Mouse (Mus musculus) mature B cell (primary cell): ENCODE results near the gene Gjb5.

Source experiments
- in situ Hi-C: fragments of 300-500 bp; cut with MboI; formaldehyde crosslinking; loops from 2 replicates; pipeline ENCODE4 v1.14.3; 2019

Gjb5 gene

GRCm38 (mm10) chr4:127358018-127358417 is at the start of gene Gjb5:
Gjb5 (minus strand) TSS chr4:127358181.
- in situ Hi-C loops: no loop called here

- in situ Hi-C loops: no loop called here
Observed at GRCm38 (mm10) chr4:127402614-127403013, 44.6 kb upstream of the Gjb5 start.

DNA sequence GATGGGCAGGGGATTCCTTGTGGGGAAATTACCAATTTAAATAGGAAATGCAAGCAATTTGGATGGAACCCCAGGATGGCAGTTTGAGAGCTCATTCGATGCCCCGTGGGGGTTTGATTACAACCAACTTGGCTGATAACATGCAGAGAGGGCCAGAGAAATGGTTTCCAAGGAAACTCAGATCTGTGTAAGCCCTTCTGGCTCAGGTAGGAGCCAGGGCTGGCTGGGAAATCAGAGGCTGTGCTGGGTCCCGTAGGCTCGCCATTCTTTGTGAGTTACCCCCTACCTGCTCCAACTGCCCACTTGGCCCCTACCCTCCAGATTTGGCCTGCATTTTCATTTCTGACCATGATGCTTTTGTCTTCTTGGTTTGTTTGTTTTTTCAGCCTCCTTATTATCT is 44.2 kb upstream of the Gjb5 start:
- in situ Hi-C loops: no loop called here

DNA sequence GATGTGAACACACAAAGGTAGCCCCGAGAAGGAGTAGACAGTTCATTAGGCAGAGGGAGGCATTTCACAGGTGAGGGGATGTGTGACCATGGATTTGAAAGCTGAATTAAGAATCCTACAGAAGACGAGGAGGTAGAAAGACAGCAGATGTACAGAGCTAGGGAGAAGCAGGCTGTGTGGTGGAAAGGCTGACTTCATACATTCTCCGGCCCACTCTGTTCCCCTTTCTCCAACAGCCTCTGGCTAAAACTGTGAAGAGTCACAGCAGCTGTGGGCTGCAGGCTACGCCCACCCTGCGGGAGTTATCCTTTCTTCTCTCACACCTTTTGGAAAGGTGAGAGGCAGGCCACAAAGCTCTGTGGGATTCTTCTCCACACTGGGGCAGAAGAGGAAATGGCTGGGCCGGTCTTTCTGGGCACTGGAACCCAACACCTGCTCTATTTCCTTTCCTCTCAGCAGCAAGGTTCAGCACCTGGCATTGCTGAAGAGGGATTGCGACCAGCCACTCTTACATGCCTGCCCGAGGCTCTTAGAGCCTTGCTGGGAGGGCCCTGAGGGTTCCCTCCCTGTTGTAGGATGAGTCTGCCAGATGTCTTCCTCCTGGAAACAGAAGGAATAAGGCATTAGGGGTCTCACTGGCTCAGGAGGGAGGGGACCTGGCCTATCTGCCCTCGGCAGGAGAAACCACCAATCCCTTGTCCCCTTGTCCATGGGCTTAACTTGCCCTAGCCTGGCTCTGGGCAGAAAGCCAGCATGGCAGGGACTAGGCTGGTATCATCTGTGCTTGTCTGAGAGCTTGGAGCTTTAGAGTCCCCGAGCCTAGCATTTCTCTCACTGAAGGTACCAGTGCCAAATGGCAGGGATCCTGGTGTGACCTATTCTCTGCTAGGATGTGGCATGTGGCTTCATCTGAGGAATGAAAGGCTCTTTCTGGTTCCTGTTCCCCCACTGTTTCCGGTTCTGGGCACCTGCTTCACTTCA is 42.5 kb upstream of the Gjb5 start:
- in situ Hi-C loops: no loop called here

DNA sequence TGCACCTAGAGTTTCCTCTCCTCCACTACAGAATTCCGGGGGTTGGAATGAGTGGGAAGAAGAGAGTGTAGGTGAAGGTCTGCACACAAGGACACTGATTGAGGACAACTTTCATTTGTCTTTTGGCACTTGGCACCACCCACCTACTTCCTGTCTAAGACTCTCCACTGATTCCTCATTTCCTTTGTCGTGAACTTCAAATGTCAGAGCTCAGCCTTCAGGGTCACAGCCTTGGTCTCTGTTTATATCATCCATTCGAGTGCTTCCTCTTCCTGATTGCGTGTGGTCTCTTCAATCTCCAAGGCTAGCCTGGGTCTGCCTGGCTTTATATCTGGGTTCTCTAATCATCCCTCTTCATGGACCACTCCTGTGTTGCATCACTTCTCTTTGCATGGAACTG is 37.6 kb upstream of the Gjb5 start:
- in situ Hi-C loops: no loop called here

DNA sequence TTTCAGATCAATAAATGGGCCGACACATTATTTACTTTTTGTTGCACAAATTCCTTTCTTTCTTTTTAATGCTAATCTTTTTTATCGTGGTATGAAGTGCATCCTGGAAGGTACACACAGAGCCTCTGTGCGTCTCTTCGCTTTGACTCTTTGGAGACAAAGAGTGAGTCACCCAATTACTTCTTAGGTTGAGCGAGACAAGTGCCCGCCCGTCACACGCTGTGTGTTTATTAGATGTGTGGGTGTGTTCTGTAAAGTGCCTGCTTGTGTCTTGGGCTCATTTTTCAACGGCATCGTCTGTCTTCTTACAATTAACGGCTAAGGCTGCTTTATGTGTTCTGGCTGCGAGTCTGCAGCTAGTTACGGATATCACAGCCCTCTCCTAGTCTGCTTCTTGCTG is 31.7 kb upstream of the Gjb5 start:
- in situ Hi-C loops: no loop called here

- in situ Hi-C loops: no loop called here
Observed at GRCm38 (mm10) chr4:127377344-127377743, 19.4 kb upstream of the Gjb5 start.

GRCm38 (mm10) chr4:127375541-127376177 is 17.7 kb upstream of the Gjb5 start:
- in situ Hi-C loops: no loop called here

- in situ Hi-C loops: no loop called here
Observed at GRCm38 (mm10) chr4:127374645-127375044, 16.7 kb upstream of the Gjb5 start.

GRCm38 (mm10) chr4:127373491-127373890 is 15.5 kb upstream of the Gjb5 start:
- in situ Hi-C loops: no loop called here

DNA sequence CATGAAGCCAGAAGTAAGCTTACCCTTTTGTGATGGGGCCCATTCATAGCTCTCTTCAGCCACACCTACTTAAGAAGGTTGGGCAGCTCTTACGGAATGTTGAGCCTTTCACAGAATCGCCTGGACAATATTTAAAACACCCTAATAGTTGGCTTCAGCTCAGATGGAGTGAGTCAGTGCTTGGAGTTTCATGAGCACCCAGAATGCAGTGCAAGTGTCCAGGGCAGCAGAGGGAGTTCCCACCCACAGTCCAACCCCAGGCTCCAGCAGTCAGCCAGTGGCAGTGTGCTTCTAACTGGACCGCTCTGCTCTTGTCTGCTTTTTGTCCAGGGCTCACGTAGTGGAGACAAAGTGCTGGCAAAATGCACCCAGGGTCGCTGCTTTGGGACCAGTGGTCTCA is 13.6 kb upstream of the Gjb5 start:
- in situ Hi-C loops: no loop called here

GRCm38 (mm10) chr4:127370447-127370846 is 12.5 kb upstream of the Gjb5 start:
- in situ Hi-C loops: no loop called here

DNA sequence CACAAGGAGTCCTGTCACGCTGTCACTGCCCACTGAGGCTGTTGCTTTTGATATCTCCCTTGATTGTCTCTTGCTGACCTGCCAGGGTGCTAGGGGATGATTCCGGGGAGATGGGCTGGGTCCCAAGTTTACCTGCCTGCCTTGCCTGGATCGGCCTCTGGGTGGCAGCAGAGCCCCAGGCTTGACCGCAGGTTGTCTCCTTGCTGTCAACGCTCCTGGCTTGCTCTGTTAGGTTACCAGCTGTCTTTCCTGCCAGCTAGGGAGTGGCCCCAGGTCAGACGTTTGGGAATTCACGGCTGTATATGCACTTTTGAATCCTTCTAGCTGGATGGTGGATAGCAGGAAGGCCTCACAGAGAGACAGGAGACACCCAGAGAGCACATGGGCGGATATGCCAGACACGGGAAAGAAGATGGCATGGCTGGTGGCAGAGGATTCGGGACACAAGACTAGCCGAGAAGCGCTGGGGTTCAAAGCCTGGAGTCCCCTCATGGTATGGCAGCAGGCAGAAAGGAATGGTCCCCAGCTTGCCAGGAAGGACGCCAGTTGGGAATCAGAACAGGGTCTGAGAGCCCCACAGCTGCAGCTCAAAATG is 10.5 kb upstream of the Gjb5 start:
- in situ Hi-C loops: no loop called here

GRCm38 (mm10) chr4:127365834-127366233 is 7.9 kb upstream of the Gjb5 start:
- in situ Hi-C loops: no loop called here

DNA sequence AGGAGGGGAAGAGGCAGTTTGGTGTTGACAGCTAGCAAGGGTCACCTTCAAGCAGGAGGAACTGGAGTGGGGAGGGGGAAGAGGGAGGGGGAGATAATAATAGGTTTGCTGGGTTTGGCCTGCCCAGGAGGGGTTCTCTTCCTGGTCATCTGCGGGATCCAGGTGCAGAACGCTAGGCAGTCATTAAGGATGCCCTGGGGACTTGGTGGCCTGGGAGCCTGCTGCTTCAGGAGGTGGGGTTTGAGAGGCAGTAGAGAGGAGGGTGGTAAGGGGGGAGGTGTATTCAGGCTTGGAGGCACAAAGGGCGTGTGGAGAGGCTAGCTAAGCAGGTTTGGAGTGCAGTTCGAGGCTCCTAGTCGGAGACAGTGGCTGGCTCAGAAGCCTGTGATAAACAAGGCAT is 7.5 kb upstream of the Gjb5 start:
- in situ Hi-C loops: no loop called here

DNA sequence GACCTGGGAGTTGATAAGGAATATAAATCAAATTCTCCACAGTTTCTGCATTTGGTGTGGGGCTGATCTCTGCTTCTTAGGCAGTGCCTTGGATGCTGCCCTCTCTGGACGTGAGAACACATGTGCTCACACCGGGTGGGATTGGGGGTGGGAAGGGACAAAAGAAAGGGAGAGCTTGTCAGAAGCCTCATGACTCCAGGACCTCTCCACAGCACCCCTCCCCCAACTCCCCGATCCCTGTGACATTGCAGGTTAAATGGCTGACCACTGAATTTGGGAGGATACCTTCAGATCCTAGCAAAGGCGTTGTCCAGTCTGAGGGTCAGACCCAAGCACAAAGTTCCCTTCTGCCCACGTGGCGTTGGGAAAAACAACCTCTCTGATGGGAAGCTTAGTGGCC is 6.5 kb upstream of the Gjb5 start:
- in situ Hi-C loops: no loop called here

GRCm38 (mm10) chr4:127363331-127363730 is 5.3 kb upstream of the Gjb5 start:
- in situ Hi-C loops: no loop called here

- in situ Hi-C loops: no loop called here
Observed at GRCm38 (mm10) chr4:127362520-127362919, 4.5 kb upstream of the Gjb5 start.

DNA sequence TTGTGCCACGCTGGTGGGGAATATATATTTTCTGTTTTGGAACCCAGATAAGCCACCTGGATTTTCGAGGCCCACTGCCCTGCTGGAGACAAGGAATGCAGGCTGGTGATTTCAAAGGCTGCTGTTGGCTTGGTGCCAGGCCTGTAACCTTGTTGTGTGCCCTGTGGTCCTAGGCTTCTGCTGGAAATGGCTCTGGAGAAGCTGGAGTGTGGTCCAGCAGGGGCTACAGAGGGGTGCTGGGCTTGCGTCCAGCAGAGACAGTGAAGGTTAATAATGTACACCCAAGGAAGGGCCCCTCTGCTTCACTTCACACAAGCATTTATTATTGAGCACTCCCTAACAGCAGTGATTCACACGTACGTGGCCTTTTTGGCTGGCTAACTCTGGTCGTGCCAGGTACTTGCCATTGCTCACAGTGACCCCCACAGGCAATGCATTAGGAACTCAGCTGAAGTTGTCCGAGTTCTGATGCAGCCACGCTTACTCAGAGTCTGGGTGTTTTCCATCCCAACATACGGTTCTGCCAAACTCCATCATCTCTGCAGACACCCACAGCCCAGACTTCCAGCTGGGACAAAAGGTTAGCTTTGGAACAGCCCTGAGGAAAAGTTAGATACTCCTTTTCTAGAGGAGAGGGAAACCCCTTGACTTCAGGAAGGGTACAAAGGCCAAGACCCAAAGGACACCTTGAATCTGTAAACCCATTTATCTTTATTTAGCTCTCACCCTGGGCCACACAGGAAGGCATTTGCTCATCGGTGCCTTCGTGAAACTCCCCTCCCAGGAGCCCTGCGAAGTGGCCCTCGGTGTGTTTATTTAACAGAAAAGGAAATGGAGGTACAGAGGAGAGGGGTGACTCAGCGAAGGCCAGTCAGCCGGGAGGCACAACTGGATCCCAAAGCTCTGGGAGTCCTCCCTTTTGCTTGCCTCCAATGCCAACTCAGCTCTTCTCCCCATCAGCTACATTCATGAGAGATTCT is 3.2 kb downstream of the Gjb5 start:
- in situ Hi-C loops: no loop called here

GRCm38 (mm10) chr4:127353951-127354438 is 4.0 kb downstream of the Gjb5 start, which contains the start of gene Gjb4:
Gjb4 (minus strand) TSS chr4:127354081.
- in situ Hi-C loops: no loop called here

DNA sequence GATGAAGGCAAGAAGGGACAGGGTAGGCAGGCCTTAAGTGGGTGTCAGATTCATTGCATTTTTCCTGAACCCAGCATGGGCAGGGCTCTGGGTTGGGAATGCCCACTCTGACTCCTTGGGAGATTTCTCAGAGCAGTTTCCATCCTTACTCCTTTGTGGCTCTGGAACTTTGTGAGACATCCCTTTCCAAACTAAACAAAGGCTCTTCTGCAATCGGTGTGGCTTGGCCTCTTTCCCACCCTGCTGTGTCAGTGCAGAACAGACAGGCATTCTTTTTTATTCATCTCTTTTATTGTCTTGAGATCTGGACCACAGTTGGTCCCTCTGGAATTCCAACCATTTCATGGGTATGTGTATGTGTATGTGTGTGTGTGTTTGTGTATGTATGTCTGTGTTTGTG is 5.4 kb downstream of the Gjb5 start:
- in situ Hi-C loops: no loop called here
